Mouse (Mus musculus) thymus, adult 2 months (tissue): ENCODE results near the gene Sh3pxd2b.

Experiments used
- CTCF ChIP-seq: fragments of 200-500 bp; IDR thresholded peaks from 2 replicates; pipeline ENCODE4 v1.5.1; 2012; ENCODE audit warnings: mild to moderate bottlenecking, control low read depth, low read length, moderate library complexity, borderline replicate concordance; ENCODE audit not compliant: control insufficient read depth, poor library complexity, insufficient read depth; ENCODE audit errors: extremely low read depth
- POLR2A ChIP-seq: fragments of 200-500 bp; IDR thresholded peaks from 2 replicates; pipeline ENCODE4 v1.6.1; 2012; ENCODE audit warnings: mild to moderate bottlenecking, low read length, control low read depth, moderate library complexity; ENCODE audit not compliant: control insufficient read depth, poor library complexity, insufficient read depth; ENCODE audit errors: extremely low read depth

- TF ChIP-seq CTCF (no peak), POLR2A (no peak)
These were observed 14.4 kb upstream of the Sh3pxd2b start for GRCm38 (mm10) chr11:32333235-32333634.
